Mouse (Mus musculus) Muller cell, postnatal 12 days (primary cell): ENCODE measurements around the gene Pdxdc1.
"Not testable (repeated sequence)": the region's sequence is repeated elsewhere in the genome, so short reads cannot be mapped to it uniquely, and the experiment has no call there.

Experiments
- DNase-seq: peaks from one replicate; pipeline ENCODE4 v3.0.0-alpha.2; 2015; ENCODE audit errors: inconsistent ontology term

Pdxdc1 gene

DNA sequence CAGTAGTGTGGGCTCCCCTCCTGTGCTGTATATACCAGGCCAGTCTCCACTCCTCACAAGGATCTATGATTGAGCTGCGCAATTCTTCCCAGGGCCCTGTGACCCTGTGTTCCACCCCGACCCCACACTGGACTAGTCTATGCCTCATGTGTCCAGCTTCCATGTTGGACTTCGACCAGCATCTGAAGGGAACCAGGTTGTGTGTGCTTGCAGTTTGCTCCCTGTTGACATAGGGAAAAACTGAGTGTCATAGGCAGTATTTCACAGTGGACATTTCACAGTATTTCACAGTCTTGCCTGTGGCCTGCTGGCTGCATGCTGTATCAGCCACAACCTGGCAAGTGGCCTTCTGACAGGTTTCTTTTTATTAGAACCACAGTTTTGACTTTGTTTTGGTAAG, 89.7 kb downstream of the Pdxdc1 start:
- DNase-seq: no peak

DNA sequence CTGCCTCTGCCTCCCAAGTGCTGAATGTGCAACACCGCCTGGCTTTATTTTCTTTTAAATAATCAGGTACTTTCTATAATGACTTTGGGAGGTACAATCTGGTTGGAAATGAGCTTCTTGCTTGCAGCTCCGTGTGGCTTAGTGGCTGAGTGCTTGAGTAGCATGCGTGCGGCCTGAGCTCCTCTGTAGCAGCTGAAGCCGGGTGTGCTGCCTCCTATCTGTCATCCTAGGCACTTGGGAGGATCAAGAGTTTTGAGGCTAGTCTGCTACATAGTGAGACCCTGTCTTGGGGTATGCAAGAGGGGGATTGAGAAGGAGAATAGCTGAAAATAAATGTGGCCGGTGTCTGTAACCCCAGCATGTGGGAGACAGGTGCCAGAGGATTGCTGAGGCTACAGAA, 90.8 kb downstream of the Pdxdc1 start:
- no peak for DNase-seq

DNA sequence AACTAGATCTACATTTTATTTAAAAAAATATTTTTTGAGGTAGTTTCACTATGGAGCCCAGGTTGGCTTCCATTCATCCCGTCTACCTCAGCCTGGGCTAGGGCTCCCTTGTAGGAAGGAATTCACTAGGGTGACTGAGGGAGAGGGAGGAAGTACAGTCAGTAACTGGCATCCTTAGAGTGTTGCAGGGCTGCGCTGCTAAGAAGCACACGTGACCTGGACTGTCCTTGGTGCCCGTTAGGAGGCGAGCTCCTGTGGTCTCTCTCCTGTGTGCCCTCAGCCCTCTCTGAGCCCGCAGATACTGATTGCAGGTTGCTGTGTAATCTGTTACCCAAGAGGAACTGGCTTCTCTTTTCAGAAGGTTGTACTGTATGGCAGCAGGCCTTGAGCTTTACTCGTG, 94.5 kb downstream of the Pdxdc1 start:
- no peak for DNase-seq

DNA sequence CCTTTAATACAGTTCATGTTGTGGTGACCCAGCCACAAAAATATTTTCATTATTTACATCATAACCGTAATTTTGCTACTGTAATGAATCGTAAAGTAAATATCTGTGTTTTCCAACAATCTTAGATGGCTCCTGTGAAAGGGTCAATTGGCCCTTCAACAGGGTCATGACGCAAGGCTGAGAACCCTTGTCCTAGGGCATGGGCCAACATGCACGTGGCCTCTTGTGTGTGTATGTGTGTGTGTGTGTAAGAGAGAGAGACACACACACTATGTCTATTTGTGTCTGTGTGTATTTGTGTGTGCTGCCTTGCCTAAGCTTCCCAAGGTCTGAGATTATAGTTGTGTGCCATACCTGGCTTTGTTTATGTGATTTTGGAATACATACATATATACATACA, 95.3 kb downstream of the Pdxdc1 start:
- no peak for DNase-seq

DNA sequence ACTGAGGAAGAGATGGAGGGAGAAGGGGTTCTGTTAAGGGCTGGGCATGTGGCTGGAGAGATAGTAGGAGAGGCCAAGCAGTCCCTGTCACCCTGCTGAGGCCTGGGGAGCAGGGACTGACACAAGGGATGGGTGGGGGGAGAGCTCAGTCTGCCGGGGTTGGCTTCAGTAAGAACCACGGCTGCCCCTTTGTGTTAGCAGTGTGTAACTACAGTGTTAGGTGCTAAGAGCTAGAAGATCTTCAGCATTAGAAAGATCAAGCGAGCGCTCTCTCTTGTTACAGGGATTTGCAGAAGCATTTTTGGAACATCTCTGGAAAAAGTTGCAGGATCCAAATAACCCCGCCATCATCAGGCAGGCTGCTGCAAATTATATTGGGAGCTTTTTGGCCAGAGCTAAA, 98.3 kb downstream of the Pdxdc1 start:
- DNase-seq: no peak

DNA sequence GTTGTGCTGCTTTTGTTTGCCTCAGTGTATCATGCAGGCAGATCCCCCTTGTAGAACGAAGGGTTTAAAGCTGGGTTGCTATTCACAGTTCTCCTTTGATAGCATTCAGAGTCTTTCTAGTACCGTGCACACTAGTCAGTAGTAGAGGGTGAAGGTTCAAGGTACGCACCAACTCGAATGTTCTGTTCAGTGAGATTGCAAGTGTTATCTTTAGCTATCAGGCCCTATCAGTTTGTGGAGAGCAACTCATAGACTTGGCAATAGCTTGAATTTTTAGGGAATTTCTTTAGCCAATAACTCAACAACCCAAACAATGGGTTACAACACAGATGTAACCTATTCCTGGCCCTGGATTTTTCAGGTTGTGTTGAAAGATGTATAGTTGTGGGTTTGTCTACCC, 101.7 kb downstream of the Pdxdc1 start:
- DNase-seq: no peak

DNA sequence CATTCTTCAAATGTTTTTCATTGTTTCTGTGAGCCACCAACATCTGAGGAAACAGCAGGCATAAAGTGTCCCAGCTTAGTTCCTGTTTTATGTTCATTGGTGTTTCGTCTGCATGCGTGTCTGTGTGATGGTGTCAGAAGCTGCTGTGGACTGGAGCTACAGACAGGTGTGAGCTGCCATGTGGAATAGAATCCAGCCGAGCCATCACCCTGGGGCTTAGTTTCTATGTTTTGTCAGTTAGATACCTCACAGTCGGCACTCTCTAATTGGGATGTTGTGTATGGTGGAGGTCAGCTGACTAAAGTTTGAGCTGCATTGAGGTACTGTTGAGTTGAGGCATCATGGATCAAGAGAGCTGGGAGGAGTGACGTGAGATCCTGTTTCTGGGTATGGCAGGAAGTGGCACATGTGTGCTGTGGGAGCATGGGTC, 106.2 kb downstream of the Pdxdc1 start:
- no peak for DNase-seq

DNA sequence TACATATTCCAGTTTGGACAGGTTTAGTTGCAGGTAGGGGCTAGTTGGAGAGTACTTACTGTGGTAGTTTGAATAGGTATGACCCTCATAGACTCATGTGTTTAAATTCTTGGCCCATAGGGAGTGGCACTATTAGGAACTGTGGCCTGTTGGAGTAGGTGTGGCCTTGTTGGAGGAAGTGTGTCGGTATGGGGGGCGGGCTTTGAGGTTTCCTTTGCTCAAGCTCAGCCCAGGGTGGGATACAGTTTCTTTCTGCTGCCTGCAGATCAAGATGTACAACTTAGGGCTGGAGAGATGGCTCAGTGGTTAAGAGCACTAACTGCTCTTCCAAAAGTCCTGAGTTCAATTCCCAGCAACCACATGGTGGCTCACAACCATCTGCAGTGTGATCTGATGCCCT, 109.5 kb downstream of the Pdxdc1 start:
- DNase-seq: not testable (repeated sequence)

DNA sequence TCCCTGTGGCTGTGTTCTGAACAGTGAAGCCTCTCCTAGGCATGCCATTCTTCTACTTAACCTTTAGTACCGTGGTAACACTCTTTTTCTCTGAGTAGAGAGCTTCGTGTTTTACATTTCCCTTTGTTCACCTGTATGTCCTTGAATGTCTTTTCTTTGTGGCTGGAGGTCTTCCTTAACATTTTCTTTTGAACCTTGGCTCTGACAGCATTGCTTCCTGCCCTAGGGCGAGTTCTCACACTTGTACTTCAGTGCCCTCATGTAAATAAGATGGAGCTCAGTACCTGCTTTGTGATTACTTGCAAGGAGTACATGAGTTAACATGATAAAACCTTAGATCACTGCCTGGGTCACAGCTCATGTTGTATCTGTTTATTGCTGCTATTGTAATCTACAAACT, 117.0 kb downstream of the Pdxdc1 start:
- no peak for DNase-seq
